Mouse (Mus musculus) cerebellum, adult 18-20 months (tissue): ENCODE measurements around the gene Tspan33.
"Not testable (repeated sequence)": the region's sequence is repeated elsewhere in the genome, so short reads cannot be mapped to it uniquely, and the experiment has no call there.

ENCODE experiments used
- DNase-seq, 2 experiments: peaks; one replicate each; pipeline ENCODE4 v3.0.0; 2021

Tspan33 gene

GRCm38 (mm10) chr6:29693953-29694352 is at the start of gene Tspan33:
Gene Tspan33, plus strand, starts transcription at chr6:29694222.
- DNase-seq: peak; percentile 96 to 98

- DNase-seq: peak; percentile 79 to 86
These were observed 44.4 kb upstream of the Tspan33 start for GRCm38 (mm10) chr6:29649494-29650169.

- no peak for DNase-seq
These were observed 43.9 kb upstream of the Tspan33 start for GRCm38 (mm10) chr6:29650170-29650549.

GRCm38 (mm10) chr6:29653271-29653670 is 40.8 kb upstream of the Tspan33 start:
- DNase-seq: no peak

- DNase-seq: no peak
These were observed 35.2 kb upstream of the Tspan33 start for GRCm38 (mm10) chr6:29658626-29659475.

GRCm38 (mm10) chr6:29659964-29660363 is 34.1 kb upstream of the Tspan33 start:
- DNase-seq: no peak

GRCm38 (mm10) chr6:29660662-29661307 is 33.2 kb upstream of the Tspan33 start:
- DNase-seq: no peak

GRCm38 (mm10) chr6:29667266-29667665 is 26.8 kb upstream of the Tspan33 start:
- DNase-seq: no peak

GRCm38 (mm10) chr6:29671741-29672140 is 22.3 kb upstream of the Tspan33 start:
- DNase-seq: no peak

GRCm38 (mm10) chr6:29672563-29673411 is 21.2 kb upstream of the Tspan33 start:
- no peak for DNase-seq

GRCm38 (mm10) chr6:29673739-29674138 is 20.3 kb upstream of the Tspan33 start:
- no peak for DNase-seq

- DNase-seq: not testable (repeated sequence)
These were observed 14.0 kb upstream of the Tspan33 start for GRCm38 (mm10) chr6:29679947-29680550.

GRCm38 (mm10) chr6:29681853-29682252 is 12.2 kb upstream of the Tspan33 start:
- DNase-seq: no peak

- no peak for DNase-seq
These were observed 9.3 kb upstream of the Tspan33 start for GRCm38 (mm10) chr6:29684686-29685085.

GRCm38 (mm10) chr6:29685952-29686351 is 8.1 kb upstream of the Tspan33 start:
- DNase-seq: no peak

GRCm38 (mm10) chr6:29689458-29689857 is 4.6 kb upstream of the Tspan33 start:
- DNase-seq: no peak

GRCm38 (mm10) chr6:29694375-29695289 is 610 bp downstream of the Tspan33 start:
- peak in 1 of 2 experiments; percentile 25 for DNase-seq

GRCm38 (mm10) chr6:29695290-29695674 is 1.3 kb downstream of the Tspan33 start:
- DNase-seq: no peak

- DNase-seq: no peak
These were observed 2.0 kb downstream of the Tspan33 start for GRCm38 (mm10) chr6:29695975-29696374.

GRCm38 (mm10) chr6:29697139-29697538 is 3.1 kb downstream of the Tspan33 start:
- DNase-seq: no peak

- DNase-seq: no peak
These were observed 3.5 kb downstream of the Tspan33 start for GRCm38 (mm10) chr6:29697548-29697947.
